Mouse (Mus musculus) inflammation-experienced regulatory T-cells (primary cell): Measurements from ENCODE around the gene Gm4846. TPM values are rescaled to one million over a fixed set of nuclear protein-coding genes. Genes with fewer than 3 reads are reported as not detected.

Experiments
- polyA plus RNA-seq, 2 experiments: library from polyadenylated mRNA; unstranded; fragments of 100-300 nt; shearing (Covaris generic); gene quantifications; one replicate each; pipeline ENCODE4 v1.2.1; 2017

Gene Gm4846
- not detected for polyA plus RNA-seq

GRCm38 (mm10) chr1:166497488-166497887 lies at the start of gene Gm4846:
TSS of gene Gm4846 (minus strand) at chr1:166497588.

Other genes starting within 250 kb of the Gm4846 start
- not detected for gene Ildr2, start 243.4 kb downstream of the Gm4846 start, polyA plus RNA-seq
- gene Tada1, start 118.5 kb downstream of the Gm4846 start, polyA plus RNA-seq: 10 to 100 TPM; 34.5 to 49.1 TPM
- gene Pogk, start 87.7 kb downstream of the Gm4846 start, polyA plus RNA-seq: 1 to 10 TPM; 5.8 to 9.3 TPM
- under 1 TPM in 1 of 2 experiments, not detected in 1; 0.07 TPM for gene Gm4847, start 150.1 kb upstream of the Gm4846 start, polyA plus RNA-seq
- gene Fmo9, start 184.3 kb upstream of the Gm4846 start, polyA plus RNA-seq: under 1 TPM in 1 of 2 experiments, not detected in 1; 0.51 TPM